Mouse (Mus musculus): ENCODE results near the gene Tbc1d22a. TPM values are rescaled to one million over a fixed set of nuclear protein-coding genes. Genes with fewer than 3 reads are reported as not detected.

The Tbc1d22a gene
- polyA plus RNA-seq, 1 experiment = 54.8 TPM

- H3K27ac ChIP-seq (ENCODE audit: insufficient read depth, low read depth, low read length) = no peak overlapping the region
- no peak for TF ChIP-seq CTCF (IDR thresholded peaks at IDR 0.05; ENCODE audit: extremely low read depth, insufficient read length, insufficient replicate concordance, low read depth, low read length)
- no peak for TF ChIP-seq POLR2A (IDR thresholded peaks at IDR 0.05; ENCODE audit: low read depth, low read length)
- no peaks in the 10 kb centered on the region for H3K36me3 ChIP-seq (ENCODE audit: control insufficient read depth, insufficient read depth, low read length)
- no peaks in the 10 kb centered on the region for H3K27me3 ChIP-seq (ENCODE audit: control insufficient read depth, insufficient read depth, low read length)
- peaks cover 17% of the 10 kb centered on the region for H3K4me1 ChIP-seq (ENCODE audit: control insufficient read depth, insufficient read depth, insufficient read length, low read length)
- H3K4me3 ChIP-seq (ENCODE audit: low read depth, low read length) = no peak overlapping the region
- 88% methylated on average over 15 of the region's 15 CpGs for WGBS
Observed at GRCm38 (mm10) chr15:86277428-86277827, 63.2 kb downstream of the Tbc1d22a start.

- H3K27ac ChIP-seq (ENCODE audit: insufficient read depth, low read depth, low read length) = no peak overlapping the region
- 83% methylated on average over 14 of the region's 14 CpGs for WGBS
- no peaks in the 10 kb centered on the region for H3K36me3 ChIP-seq (ENCODE audit: control insufficient read depth, insufficient read depth, low read length)
- no peaks in the 10 kb centered on the region for H3K27me3 ChIP-seq (ENCODE audit: control insufficient read depth, insufficient read depth, low read length)
- no peak for TF ChIP-seq CTCF (IDR thresholded peaks at IDR 0.05; ENCODE audit: extremely low read depth, insufficient read length, insufficient replicate concordance, low read depth, low read length)
- peaks cover 34% of the 10 kb centered on the region for H3K4me1 ChIP-seq (ENCODE audit: control insufficient read depth, insufficient read depth, insufficient read length, low read length)
- no peak overlapping the region for H3K4me3 ChIP-seq (ENCODE audit: low read depth, low read length)
Observed at GRCm38 (mm10) chr15:86279059-86279974, 65.1 kb downstream of the Tbc1d22a start.

DNA sequence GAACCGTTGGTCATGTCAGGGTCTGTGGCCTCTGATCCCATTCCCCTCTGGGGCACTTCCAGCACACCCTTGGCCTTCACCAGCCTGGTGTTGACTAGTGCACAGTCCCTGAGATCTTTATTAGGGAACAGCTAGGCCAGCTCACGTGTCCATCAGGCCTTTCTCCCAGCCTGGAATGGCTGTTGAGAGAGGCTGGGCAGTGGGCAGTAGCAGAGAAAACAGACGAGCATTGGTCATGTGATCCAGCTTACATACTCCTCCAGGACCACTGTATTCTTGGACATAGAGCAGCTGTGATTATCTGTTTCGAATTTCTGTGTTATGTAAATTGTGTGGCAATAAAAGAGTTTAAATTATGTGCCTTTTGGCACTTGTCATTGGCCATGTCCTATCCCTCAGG, 65.9 kb downstream of the Tbc1d22a start:
- TF ChIP-seq POLR2A (IDR thresholded peaks at IDR 0.05; ENCODE audit: low read depth, low read length) (no peak), CTCF (IDR thresholded peaks at IDR 0.05; ENCODE audit: extremely low read depth, insufficient read length, insufficient replicate concordance, low read depth, low read length) (no peak)
- Histone ChIP-seq H3K36me3 (ENCODE audit: control insufficient read depth, insufficient read depth, low read length) (no peaks in the 10 kb centered on the region), H3K27me3 (ENCODE audit: control insufficient read depth, insufficient read depth, low read length) (no peaks in the 10 kb centered on the region), H3K4me1 (ENCODE audit: control insufficient read depth, insufficient read depth, insufficient read length, low read length) (peaks cover 36% of the 10 kb centered on the region), H3K4me3 (ENCODE audit: low read depth, low read length) (no peak overlapping the region), H3K27ac (ENCODE audit: insufficient read depth, low read depth, low read length) (no peak overlapping the region)
- 70% methylated on average over 4 of the region's 4 CpGs for WGBS

DNA sequence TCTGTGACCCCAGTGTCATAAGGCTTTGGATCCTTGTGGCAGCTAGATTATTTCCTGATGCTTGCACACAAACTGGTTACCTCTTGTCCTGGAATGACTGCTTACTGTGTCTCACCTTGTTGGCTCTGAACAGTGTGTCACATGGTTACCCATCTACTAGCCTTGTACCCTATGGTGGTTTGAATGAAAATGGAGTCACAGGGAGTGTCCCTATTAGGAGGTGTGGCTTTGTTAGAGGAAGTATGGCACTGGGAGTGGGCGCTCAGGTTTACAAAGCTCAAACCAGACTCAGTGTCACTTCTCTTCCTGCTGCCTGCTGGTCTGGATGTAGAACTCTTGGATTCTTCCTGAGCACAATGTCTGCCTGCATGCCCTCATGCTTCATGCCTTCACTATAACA, 69.0 kb downstream of the Tbc1d22a start:
- Histone ChIP-seq H3K36me3 (ENCODE audit: control insufficient read depth, insufficient read depth, low read length) (no peaks in the 10 kb centered on the region), H3K4me1 (ENCODE audit: control insufficient read depth, insufficient read depth, insufficient read length, low read length) (peaks cover 23% of the 10 kb centered on the region), H3K4me3 (ENCODE audit: low read depth, low read length) (no peak overlapping the region), H3K27me3 (ENCODE audit: control insufficient read depth, insufficient read depth, low read length) (no peaks in the 10 kb centered on the region), H3K27ac (ENCODE audit: insufficient read depth, low read depth, low read length) (no peak overlapping the region)
- WGBS = 54% methylated on average over 1 of the region's 1 CpGs
- TF ChIP-seq POLR2A (IDR thresholded peaks at IDR 0.05; ENCODE audit: low read depth, low read length) (no peak), CTCF (IDR thresholded peaks at IDR 0.05; ENCODE audit: extremely low read depth, insufficient read length, insufficient replicate concordance, low read depth, low read length) (no peak)

- Histone ChIP-seq H3K27me3 (ENCODE audit: control insufficient read depth, insufficient read depth, low read length) (no peaks in the 10 kb centered on the region), H3K36me3 (ENCODE audit: control insufficient read depth, insufficient read depth, low read length) (no peaks in the 10 kb centered on the region), H3K4me1 (ENCODE audit: control insufficient read depth, insufficient read depth, insufficient read length, low read length) (peaks cover 21% of the 10 kb centered on the region), H3K27ac (ENCODE audit: insufficient read depth, low read depth, low read length) (no peak overlapping the region), H3K4me3 (ENCODE audit: low read depth, low read length) (no peak overlapping the region)
- WGBS = 87% methylated on average over 2 of the region's 2 CpGs
- no peak for TF ChIP-seq CTCF (IDR thresholded peaks at IDR 0.05; ENCODE audit: extremely low read depth, insufficient read length, insufficient replicate concordance, low read depth, low read length)
Observed at GRCm38 (mm10) chr15:86285296-86285695, 71.0 kb downstream of the Tbc1d22a start.

- TF ChIP-seq CTCF (IDR thresholded peaks at IDR 0.05; ENCODE audit: extremely low read depth, insufficient read length, insufficient replicate concordance, low read depth, low read length) = no peak
- TF ChIP-seq POLR2A (IDR thresholded peaks at IDR 0.05; ENCODE audit: low read depth, low read length) = no peak
- no peak overlapping the region for H3K4me3 ChIP-seq (ENCODE audit: low read depth, low read length)
- H3K36me3 ChIP-seq (ENCODE audit: control insufficient read depth, insufficient read depth, low read length) = peaks cover 13% of the 10 kb centered on the region; the same call in 1 of the 2 replicates
- H3K4me1 ChIP-seq (ENCODE audit: control insufficient read depth, insufficient read depth, insufficient read length, low read length) = peaks cover under 1% of the 10 kb centered on the region
- H3K27me3 ChIP-seq (ENCODE audit: control insufficient read depth, insufficient read depth, low read length) = no peaks in the 10 kb centered on the region
- no peak overlapping the region for H3K27ac ChIP-seq (ENCODE audit: insufficient read depth, low read depth, low read length)
- 80% methylated on average over 3 of the region's 3 CpGs for WGBS
Observed at GRCm38 (mm10) chr15:86290074-86290473, 75.8 kb downstream of the Tbc1d22a start.

- H3K27ac ChIP-seq (ENCODE audit: insufficient read depth, low read depth, low read length) = no peak overlapping the region
Observed at GRCm38 (mm10) chr15:86292288-86292687, 78.0 kb downstream of the Tbc1d22a start.

More at GRCm38 (mm10) chr15:86292288-86292687, 78.0 kb downstream of the Tbc1d22a start:
- H3K36me3 ChIP-seq (ENCODE audit: control insufficient read depth, insufficient read depth, low read length) = peaks cover 13% of the 10 kb centered on the region; the same call in 1 of the 2 replicates
- no peak for TF ChIP-seq CTCF (IDR thresholded peaks at IDR 0.05; ENCODE audit: extremely low read depth, insufficient read length, insufficient replicate concordance, low read depth, low read length)
- no peak for TF ChIP-seq POLR2A (IDR thresholded peaks at IDR 0.05; ENCODE audit: low read depth, low read length)
- whole genome bisulfite sequencing = 92% methylated on average over 6 of the region's 6 CpGs
- H3K4me3 ChIP-seq (ENCODE audit: low read depth, low read length) = no peak overlapping the region
- H3K27me3 ChIP-seq (ENCODE audit: control insufficient read depth, insufficient read depth, low read length) = no peaks in the 10 kb centered on the region
- no peaks in the 10 kb centered on the region for H3K4me1 ChIP-seq (ENCODE audit: control insufficient read depth, insufficient read depth, insufficient read length, low read length)
